Mouse (Mus musculus): ENCODE data around the gene Tasp1. TPM values are rescaled to one million over a fixed set of nuclear protein-coding genes. Genes with fewer than 3 reads are reported as not detected.
"Not testable (repeated sequence)": the region's sequence is repeated elsewhere in the genome, so short reads cannot be mapped to it uniquely, and the experiment has no call there.

The Tasp1 gene
- polyA plus RNA-seq, 1 experiment from 2014 or later, result 13.8 TPM

- Histone ChIP-seq H3K27me3 (ENCODE audit: control insufficient read depth, insufficient read depth, low read length) (no peaks in the 10 kb centered on the region), H3K4me2 (replicated peaks; ENCODE audit: low read depth) (no peak overlapping the region), H3K36me3 (ENCODE audit: control insufficient read depth, insufficient read depth, low read length) (no peaks in the 10 kb centered on the region), H3K27ac (replicated peaks) (no peak overlapping the region), H3K9me3 (ENCODE audit: control insufficient read depth, low read length) (no peaks in the 10 kb centered on the region), H3K9ac (ENCODE audit: low read length) (no peak overlapping the region), H3K4me1 (replicated peaks; ENCODE audit: control insufficient read depth, insufficient read depth) (no peaks in the 10 kb centered on the region), H3K4me3 (ENCODE audit: low read depth, low read length) (no peak overlapping the region)
- WGBS, result 86% methylated on average over 11 of the region's 11 CpGs
- no peak for TF ChIP-seq CTCF (IDR thresholded peaks at IDR 0.05; ENCODE audit: low read depth)
- no peak for TF ChIP-seq EP300 (optimal IDR thresholded peaks at IDR 0.05)
- ATAC-seq (ENCODE audit: low FRiP score, low TSS enrichment) (no peak), DNase-seq (ENCODE audit: low spot score) (no peak)
Measured at GRCm38 (mm10) chr2:140080747-140081577, 14.4 kb upstream of the Tasp1 start.

- not testable (repeated sequence) for H3K4me1 ChIP-seq (replicated peaks; ENCODE audit: control insufficient read depth, insufficient read depth); ATAC-seq (ENCODE audit: low FRiP score, low TSS enrichment)
Measured at GRCm38 (mm10) chr2:140079284-140079683, 12.7 kb upstream of the Tasp1 start.

GRCm38 (mm10) chr2:140078600-140079280, 12.1 kb upstream of the Tasp1 start:
- DNase-seq (ENCODE audit: low spot score) (no peak), ATAC-seq (ENCODE audit: low FRiP score, low TSS enrichment) (no peak)
- Histone ChIP-seq H3K27me3 (ENCODE audit: control insufficient read depth, insufficient read depth, low read length) (no peaks in the 10 kb centered on the region), H3K4me3 (ENCODE audit: low read depth, low read length) (no peak overlapping the region), H3K36me3 (ENCODE audit: control insufficient read depth, insufficient read depth, low read length) (no peaks in the 10 kb centered on the region), H3K9ac (ENCODE audit: low read length) (no peak overlapping the region), H3K4me1 (replicated peaks; ENCODE audit: control insufficient read depth, insufficient read depth) (no peaks in the 10 kb centered on the region), H3K4me2 (replicated peaks; ENCODE audit: low read depth) (no peak overlapping the region), H3K27ac (replicated peaks) (no peak overlapping the region), H3K9me3 (ENCODE audit: control insufficient read depth, low read length) (no peaks in the 10 kb centered on the region)
- TF ChIP-seq EP300 (optimal IDR thresholded peaks at IDR 0.05) (no peak), CTCF (IDR thresholded peaks at IDR 0.05; ENCODE audit: low read depth) (no peak)
- WGBS, result 55% methylated on average over 6 of the region's 6 CpGs

More at GRCm38 (mm10) chr2:140079284-140079683, 12.7 kb upstream of the Tasp1 start:
- H3K9ac ChIP-seq (ENCODE audit: low read length); DNase-seq (ENCODE audit: low spot score); H3K36me3 ChIP-seq (ENCODE audit: control insufficient read depth, insufficient read depth, low read length); H3K27ac ChIP-seq (replicated peaks); H3K4me2 ChIP-seq (replicated peaks; ENCODE audit: low read depth); H3K9me3 ChIP-seq (ENCODE audit: control insufficient read depth, low read length); H3K27me3 ChIP-seq (ENCODE audit: control insufficient read depth, insufficient read depth, low read length); H3K4me3 ChIP-seq (ENCODE audit: low read depth, low read length): not testable (repeated sequence)

GRCm38 (mm10) chr2:140077476-140077875, 10.9 kb upstream of the Tasp1 start:
- WGBS, result 15% methylated on average over 1 of the region's 1 CpGs
- no peak overlapping the region for H3K27ac ChIP-seq (replicated peaks)
- no peak for ATAC-seq (ENCODE audit: low FRiP score, low TSS enrichment)

GRCm38 (mm10) chr2:140075150-140075549, 8.5 kb upstream of the Tasp1 start:
- Histone ChIP-seq H3K36me3 (ENCODE audit: control insufficient read depth, insufficient read depth, low read length) (no peaks in the 10 kb centered on the region), H3K9ac (ENCODE audit: low read length) (no peak overlapping the region), H3K27ac (replicated peaks) (no peak overlapping the region), H3K27me3 (ENCODE audit: control insufficient read depth, insufficient read depth, low read length) (no peaks in the 10 kb centered on the region), H3K4me3 (ENCODE audit: low read depth, low read length) (no peak overlapping the region), H3K9me3 (ENCODE audit: control insufficient read depth, low read length) (no peaks in the 10 kb centered on the region), H3K4me2 (replicated peaks; ENCODE audit: low read depth) (no peak overlapping the region), H3K4me1 (replicated peaks; ENCODE audit: control insufficient read depth, insufficient read depth) (no peaks in the 10 kb centered on the region)
- ATAC-seq (ENCODE audit: low FRiP score, low TSS enrichment) (no peak), DNase-seq (ENCODE audit: low spot score) (no peak)
- TF ChIP-seq EP300 (optimal IDR thresholded peaks at IDR 0.05), result no peak
- no peak for TF ChIP-seq CTCF (IDR thresholded peaks at IDR 0.05; ENCODE audit: low read depth)
- WGBS, result 73% methylated on average over 3 of the region's 3 CpGs

More at GRCm38 (mm10) chr2:140077476-140077875, 10.9 kb upstream of the Tasp1 start:
- TF ChIP-seq EP300 (optimal IDR thresholded peaks at IDR 0.05) (no peak), CTCF (IDR thresholded peaks at IDR 0.05; ENCODE audit: low read depth) (no peak)
- H3K9ac ChIP-seq (ENCODE audit: low read length), result no peak overlapping the region
- H3K4me3 ChIP-seq (ENCODE audit: low read depth, low read length), result no peak overlapping the region
- H3K27me3 ChIP-seq (ENCODE audit: control insufficient read depth, insufficient read depth, low read length), result no peaks in the 10 kb centered on the region
- H3K4me2 ChIP-seq (replicated peaks; ENCODE audit: low read depth), result no peak overlapping the region
- H3K9me3 ChIP-seq (ENCODE audit: control insufficient read depth, low read length), result no peaks in the 10 kb centered on the region
- no peaks in the 10 kb centered on the region for H3K36me3 ChIP-seq (ENCODE audit: control insufficient read depth, insufficient read depth, low read length)
- DNase-seq (ENCODE audit: low spot score), result no peak
- no peaks in the 10 kb centered on the region for H3K4me1 ChIP-seq (replicated peaks; ENCODE audit: control insufficient read depth, insufficient read depth)

- no peak overlapping the region for H3K27ac ChIP-seq (replicated peaks)
- no peak for DNase-seq (ENCODE audit: low spot score)
- no peak for ATAC-seq (ENCODE audit: low FRiP score, low TSS enrichment)
- TF ChIP-seq EP300 (optimal IDR thresholded peaks at IDR 0.05) (no peak), CTCF (IDR thresholded peaks at IDR 0.05; ENCODE audit: low read depth) (no peak)
- H3K4me2 ChIP-seq (replicated peaks; ENCODE audit: low read depth), result no peak overlapping the region; the same call in 1 of the 2 replicates
- WGBS, result 54% methylated on average over 4 of the region's 4 CpGs
- peaks cover 5% of the 10 kb centered on the region; the same call in 1 of the 2 replicates for H3K4me1 ChIP-seq (replicated peaks; ENCODE audit: control insufficient read depth, insufficient read depth)
- no peaks in the 10 kb centered on the region for H3K27me3 ChIP-seq (ENCODE audit: control insufficient read depth, insufficient read depth, low read length)
- H3K4me3 ChIP-seq (ENCODE audit: low read depth, low read length), result peak overlapping the region; percentile 71; the same call in 1 of the 2 replicates
- H3K9ac ChIP-seq (ENCODE audit: low read length), result no peak overlapping the region
- no peaks in the 10 kb centered on the region for H3K36me3 ChIP-seq (ENCODE audit: control insufficient read depth, insufficient read depth, low read length)
- no peaks in the 10 kb centered on the region for H3K9me3 ChIP-seq (ENCODE audit: control insufficient read depth, low read length)
Measured at GRCm38 (mm10) chr2:140067516-140067915, 911 bp upstream of the Tasp1 start.
